Mouse (Mus musculus) limb, embryonic 10.5 days (tissue): ENCODE measurements around the gene Olfr1250. TPM values are rescaled to one million over a fixed set of nuclear protein-coding genes. Genes with fewer than 3 reads are reported as not detected.
"Not testable (repeated sequence)": the region's sequence is repeated elsewhere in the genome, so short reads cannot be mapped to it uniquely, and the experiment has no call there.

Experiments
- DNase-seq: peaks from one replicate; pipeline ENCODE4 v3.0.0-alpha.2; 2017; ENCODE audit warnings: low spot score
- H3K27ac ChIP-seq: fragments of 300-500 bp; sonication (generic); 2 replicates; pipeline ENCODE4 v1.5.1; 2016; ENCODE audit warnings: mild to moderate bottlenecking
- H3K27me3 ChIP-seq: fragments of 300-500 bp; sonication (generic); 2 replicates; pipeline ENCODE4 v1.6.1; 2016; ENCODE audit warnings: low read depth, mild to moderate bottlenecking; ENCODE audit not compliant: poor library complexity, severe bottlenecking
- H3K36me3 ChIP-seq: fragments of 300-500 bp; sonication (generic); 2 replicates; pipeline ENCODE4 v1.6.1; 2016; ENCODE audit warnings: mild to moderate bottlenecking, moderate library complexity
- H3K4me1 ChIP-seq: fragments of 300-500 bp; sonication (generic); 2 replicates; pipeline ENCODE4 v1.6.1; 2016
- H3K4me3 ChIP-seq: fragments of 300-500 bp; sonication (generic); 2 replicates; pipeline ENCODE4 v1.5.1; 2016; ENCODE audit warnings: mild to moderate bottlenecking, moderate library complexity
- H3K9me3 ChIP-seq: fragments of 300-500 bp; sonication (generic); replicated peaks from 2 replicates; pipeline ENCODE4 v1.6.1; 2016; ENCODE audit warnings: mild to moderate bottlenecking
- WGBS: fragments of 180-500 bp; shearing (Covaris S2); methylation state at CpG from one replicate; pipeline ENCODE4 v1.1.7; 2016; 5-methylcytosine and 5-hydroxymethylcytosine counted together
- polyA plus RNA-seq: library from polyadenylated mRNA; unstranded; fragments of >200 nt; fragmentation: Nextera tagmentation; extraction: Ambion mirVana; gene quantifications from 2 replicates; pipeline ENCODE4 v1.2.1, GENCODE M21; 2016

Olfr1250 gene
- polyA plus RNA-seq = not detected in 2 replicates

DNA sequence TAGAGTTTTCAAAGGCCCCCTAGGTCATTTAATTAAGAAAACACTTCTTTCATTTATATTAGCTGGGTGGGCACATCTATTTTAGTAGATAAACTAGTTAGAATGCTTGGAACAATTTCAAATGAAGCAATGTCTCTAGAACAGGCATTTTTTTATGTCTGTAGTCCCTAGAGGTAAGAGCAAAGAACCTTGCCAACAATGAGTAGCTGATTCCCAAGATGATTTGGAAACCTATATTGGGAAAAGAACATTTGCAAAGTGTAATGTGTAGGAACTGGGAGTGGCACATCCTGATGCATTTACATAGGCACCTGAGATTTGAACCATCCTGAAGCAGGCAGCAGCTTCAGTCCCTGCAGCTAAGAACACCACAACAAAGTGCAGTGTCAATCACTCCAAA lies at the start of gene Olfr1250:
Gene Olfr1250 (minus strand): TSS at position 101 of the 400 bp plus-strand sequence.
- H3K27me3 ChIP-seq = no peaks in the 10 kb centered on the region
- no peaks in the 10 kb centered on the region for H3K36me3 ChIP-seq
- no peak within 1 kb of the TSS for H3K27ac ChIP-seq
- H3K4me1 ChIP-seq = no peaks in the 10 kb centered on the region
- H3K4me3 ChIP-seq = no peak within 1 kb of the TSS
- no peaks in the 10 kb centered on the region for H3K9me3 ChIP-seq
- DNase-seq = no peak

DNA sequence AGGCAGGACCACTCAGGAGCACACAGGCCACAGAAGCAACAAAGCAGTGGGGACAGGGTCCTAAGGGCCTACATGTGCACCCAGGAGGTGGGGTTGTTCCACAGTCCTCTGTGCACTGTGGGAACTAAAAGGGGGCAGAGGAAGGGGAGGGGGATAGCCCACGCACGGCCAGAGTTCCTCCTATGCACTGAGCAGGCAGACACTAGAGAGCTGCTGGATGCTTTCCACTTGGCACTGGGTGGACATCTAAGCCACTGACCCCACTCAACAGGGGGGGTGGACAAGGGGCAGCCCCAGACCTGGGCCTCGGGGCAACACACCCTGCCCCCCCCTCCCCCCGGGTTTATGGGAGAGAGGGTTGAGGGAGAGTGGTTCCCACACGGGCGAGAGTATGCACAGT lies 30.7 kb upstream of the Olfr1250 start:
- no peaks in the 10 kb centered on the region for H3K27me3 ChIP-seq
- WGBS = 90% methylated on average over 6 of the region's 6 CpGs

DNA sequence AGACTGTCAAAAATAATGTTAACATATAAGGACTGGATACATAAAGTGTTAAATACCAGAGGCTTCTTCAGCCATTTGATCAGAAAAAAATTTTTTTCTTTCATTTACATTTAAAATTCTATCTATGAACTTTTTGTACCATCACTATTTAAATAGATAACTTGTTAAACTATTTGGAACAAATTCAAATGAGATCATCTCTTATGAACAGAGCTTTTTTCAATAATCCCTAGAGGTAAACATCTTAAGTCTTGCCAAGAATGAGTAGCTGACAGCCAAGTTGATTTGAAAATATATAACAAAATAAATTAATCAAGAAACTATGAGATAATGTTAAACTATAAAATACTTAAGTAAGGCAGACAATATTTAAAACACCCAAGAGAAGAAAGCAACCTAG lies 10.6 kb upstream of the Olfr1250 start, which contains the start of gene Olfr1251:
Gene Olfr1251 (minus strand): TSS at position 101 of the 400 bp plus-strand sequence.
- Histone ChIP-seq H3K27ac (no peak within 1 kb of the TSS), H3K4me3 (no peak within 1 kb of the TSS), H3K4me1 (no peaks in the 10 kb centered on the region), H3K36me3 (no peaks in the 10 kb centered on the region), H3K9me3 (no peaks in the 10 kb centered on the region), H3K27me3 (no peaks in the 10 kb centered on the region)
- no peak for DNase-seq

More for the DNA sequence above, 30.7 kb upstream of the Olfr1250 start:
- Histone ChIP-seq H3K4me3 (no peak overlapping the region), H3K4me1 (no peaks in the 10 kb centered on the region), H3K27ac (no peak overlapping the region), H3K9me3 (no peaks in the 10 kb centered on the region), H3K36me3 (no peaks in the 10 kb centered on the region)
- DNase-seq = no peak

GRCm38 (mm10) chr2:89634883-89635282 lies 26.4 kb downstream of the Olfr1250 start, which contains the start of gene Olfr1249:
TSS of gene Olfr1249 (minus strand) at chr2:89634983.
- no peaks in the 10 kb centered on the region for H3K36me3 ChIP-seq
- WGBS = 97% methylated on average over 2 of the region's 2 CpGs
- no peak within 1 kb of the TSS for H3K27ac ChIP-seq
- H3K9me3 ChIP-seq = no peaks in the 10 kb centered on the region
- no peaks in the 10 kb centered on the region for H3K4me1 ChIP-seq
- no peak for DNase-seq
- H3K4me3 ChIP-seq = no peak within 1 kb of the TSS
- no peaks in the 10 kb centered on the region for H3K27me3 ChIP-seq

GRCm38 (mm10) chr2:89618145-89618544 lies 43.1 kb downstream of the Olfr1250 start, which contains the start of gene Olfr1248:
TSS of gene Olfr1248 (minus strand) at chr2:89618245.
- 95% methylated on average over 1 of the region's 1 CpGs for WGBS
- H3K27me3 ChIP-seq, H3K27ac ChIP-seq, H3K4me1 ChIP-seq, H3K36me3 ChIP-seq, DNase-seq, H3K9me3 ChIP-seq, H3K4me3 ChIP-seq: not testable (repeated sequence)

DNA sequence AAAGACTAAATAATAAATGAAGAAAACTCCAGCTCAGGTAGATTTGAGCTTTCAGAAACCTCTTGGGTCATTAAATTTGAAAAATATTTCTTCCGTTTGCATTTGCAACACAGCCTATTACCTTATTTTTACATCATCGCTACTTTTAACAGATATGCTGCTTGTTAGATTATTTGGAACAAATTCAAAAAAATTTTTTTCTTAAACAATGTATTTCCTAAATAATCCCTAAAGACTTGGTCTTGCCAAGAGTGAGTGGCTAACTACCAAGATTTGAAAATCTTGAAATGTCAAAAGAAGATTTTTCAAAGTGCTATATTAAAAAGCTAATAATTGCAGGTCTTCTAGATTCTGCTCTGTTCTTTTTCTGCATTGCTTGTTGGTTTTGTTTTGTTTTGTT lies 47.2 kb downstream of the Olfr1250 start, which contains the start of gene Olfr1247:
Gene Olfr1247 (minus strand): TSS at position 101 of the 400 bp plus-strand sequence.
- no peak for DNase-seq
- Histone ChIP-seq H3K4me3 (no peak within 1 kb of the TSS), H3K27me3 (no peaks in the 10 kb centered on the region), H3K4me1 (no peaks in the 10 kb centered on the region), H3K9me3 (no peaks in the 10 kb centered on the region), H3K36me3 (no peaks in the 10 kb centered on the region), H3K27ac (no peak within 1 kb of the TSS)
- 92% methylated on average over 2 of the region's 2 CpGs for WGBS

Other genes starting within 250 kb of the Olfr1250 start
- not detected in 2 replicates for gene Olfr1239, start 241.1 kb downstream of the Olfr1250 start, polyA plus RNA-seq
- gene Olfr1240, start 218.5 kb downstream of the Olfr1250 start, polyA plus RNA-seq = not detected in 2 replicates
- not detected in 2 replicates for gene Olfr1241, start 174.3 kb downstream of the Olfr1250 start, polyA plus RNA-seq
- gene Olfr1242, start 163.1 kb downstream of the Olfr1250 start, polyA plus RNA-seq = not detected in 2 replicates
- not detected in 2 replicates for gene Olfr1243, start 130.0 kb downstream of the Olfr1250 start, polyA plus RNA-seq
- not detected in 2 replicates for gene Olfr1245, start 83.0 kb downstream of the Olfr1250 start, polyA plus RNA-seq
- gene Olfr1246, start 68.3 kb downstream of the Olfr1250 start, polyA plus RNA-seq = not detected in 2 replicates
- gene Olfr1247, start 47.3 kb downstream of the Olfr1250 start, polyA plus RNA-seq = not detected in 2 replicates
- gene Olfr1248, start 43.2 kb downstream of the Olfr1250 start, polyA plus RNA-seq = not detected in 2 replicates
- not detected in 2 replicates for gene Olfr1249, start 26.5 kb downstream of the Olfr1250 start, polyA plus RNA-seq
- gene Olfr1251, start 10.5 kb upstream of the Olfr1250 start, polyA plus RNA-seq = not detected in 2 replicates
- not detected in 2 replicates for gene Olfr1252, start 63.5 kb upstream of the Olfr1250 start, polyA plus RNA-seq
- gene Olfr1253, start 95.6 kb upstream of the Olfr1250 start, polyA plus RNA-seq = not detected in 2 replicates
- gene Olfr1254, start 132.2 kb upstream of the Olfr1250 start, polyA plus RNA-seq = not detected in 2 replicates
- not detected in 2 replicates for gene Olfr1255, start 150.6 kb upstream of the Olfr1250 start, polyA plus RNA-seq
- gene Olfr1256, start 180.1 kb upstream of the Olfr1250 start, polyA plus RNA-seq = not detected in 2 replicates
- gene Olfr48, start 186.7 kb upstream of the Olfr1250 start, polyA plus RNA-seq = not detected in 2 replicates
- not detected in 2 replicates for gene Olfr1257, start 217.0 kb upstream of the Olfr1250 start, polyA plus RNA-seq